Mouse (Mus musculus) layer of hippocampus, postnatal 25 days (tissue): ENCODE results near the gene Tab1. TPM values are rescaled to one million over a fixed set of nuclear protein-coding genes. Genes with fewer than 3 reads are reported as not detected.
A peak's percentile ranks its signal among the peaks of the same experiment; 100 is the strongest.

Experiments used
- DNase-seq, 2 experiments: peaks; one replicate each; pipeline ENCODE4 v3.0.0; 2022; ENCODE audit warnings: mixed read lengths in 2 of 2, low spot score in 1 of 2; ENCODE audit errors: extremely low spot score in 1 of 2
- total RNA-seq, 2 experiments: library from RNA; stranded (reverse); gene quantifications; 2 replicates each; pipeline ENCODE4 v1.2.3; 2021

The Tab1 gene
- total RNA-seq: 10 to 100 TPM; 25.1 to 33.8 TPM

- DNase-seq: peak; percentile 86 to 88
These were observed at the start of gene Tab1 for GRCm38 (mm10) chr15:80132993-80133586. Gene Tab1 (plus strand): TSS chr15:80133127.

GRCm38 (mm10) chr15:80083276-80083731, 49.6 kb upstream of the Tab1 start:
- DNase-seq: peak; percentile 91 to 94

DNA sequence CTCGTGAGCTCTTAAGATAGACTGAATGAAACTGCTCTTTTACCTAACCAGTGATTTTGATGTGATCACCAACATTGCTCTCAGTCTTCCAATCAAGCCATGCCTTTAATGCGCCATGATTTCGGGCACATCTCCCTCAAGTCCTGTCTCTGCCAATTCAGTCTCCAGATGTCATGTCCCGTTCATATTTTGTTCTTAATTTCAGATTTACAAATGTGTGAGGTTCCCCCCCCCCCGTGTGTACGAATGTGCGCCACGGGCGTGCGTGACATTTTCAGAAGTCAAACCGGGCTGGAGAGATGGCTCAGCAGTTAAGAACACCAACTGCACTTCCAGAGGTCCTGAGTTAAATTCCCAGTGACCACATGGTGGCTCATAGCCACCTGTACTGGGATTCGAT, 49.2 kb upstream of the Tab1 start:
- DNase-seq: no peak

GRCm38 (mm10) chr15:80087406-80088012, 45.4 kb upstream of the Tab1 start:
- no peak for DNase-seq

- peak; percentile 76 to 96 for DNase-seq
These were observed 44.3 kb upstream of the Tab1 start for GRCm38 (mm10) chr15:80088637-80089036.

DNA sequence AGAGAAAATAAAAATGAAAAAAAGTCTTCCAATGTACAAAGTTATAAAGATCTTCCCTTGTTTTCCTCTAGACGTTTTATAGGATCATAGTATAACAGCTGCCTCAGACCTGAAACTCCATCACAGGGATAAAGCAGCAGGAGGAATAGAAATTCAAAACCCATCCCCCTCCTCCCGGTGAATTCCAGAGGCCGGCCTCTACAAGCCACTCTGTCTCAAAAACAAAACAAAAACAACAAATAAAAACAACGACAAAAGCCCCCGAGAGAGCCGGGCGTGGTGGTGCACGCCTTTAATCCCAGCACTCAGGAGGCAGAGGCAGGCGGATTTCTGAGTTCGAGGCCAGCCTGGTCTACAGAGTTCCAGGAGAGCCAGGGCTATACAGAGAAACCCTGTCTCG, 42.8 kb upstream of the Tab1 start:
- no peak for DNase-seq

GRCm38 (mm10) chr15:80090741-80091120, 42.2 kb upstream of the Tab1 start:
- no peak for DNase-seq

DNA sequence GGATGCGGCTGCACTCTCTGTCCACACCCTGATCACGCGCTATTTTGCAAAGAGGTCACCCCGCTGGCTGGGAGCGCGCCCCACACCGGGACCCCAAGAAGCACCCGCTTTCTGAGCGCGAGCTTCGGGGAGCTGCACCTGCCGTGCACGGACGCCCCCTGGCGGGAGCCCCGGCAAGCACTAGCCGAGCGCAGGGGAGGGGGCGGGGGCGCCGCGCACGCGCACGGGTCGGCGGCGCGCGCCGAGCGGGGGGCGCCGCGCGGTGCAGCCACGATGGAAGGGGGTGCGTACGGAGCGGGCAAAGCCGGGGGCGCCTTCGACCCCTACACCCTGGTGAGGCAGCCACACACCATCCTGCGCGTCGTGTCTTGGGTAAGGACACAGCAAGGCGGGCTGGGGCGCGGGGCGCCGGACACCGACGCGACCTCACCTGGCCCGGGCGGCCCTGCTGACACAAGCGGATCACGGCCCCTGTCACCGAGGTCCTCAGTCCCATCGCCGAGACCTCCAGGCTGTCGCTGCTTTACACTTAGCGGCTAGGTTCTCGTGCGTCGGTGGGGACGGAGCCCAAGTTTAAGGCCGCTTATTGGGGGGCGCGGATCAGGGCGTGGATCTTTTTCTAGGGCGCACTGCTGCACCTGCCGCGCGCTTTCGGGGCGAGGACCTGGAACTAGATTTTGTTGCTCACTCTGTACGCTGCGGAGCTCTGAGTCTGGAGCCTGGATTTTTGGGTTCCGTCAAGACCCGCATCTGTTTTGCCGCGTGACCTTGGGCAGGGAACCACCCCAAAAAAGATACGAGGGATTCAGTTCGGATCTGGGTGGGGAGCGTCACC, 41.6 kb upstream of the Tab1 start, which contains the start of the genes Syngr1 and Rpl3:
Gene Syngr1 (plus strand): TSS at position 214 of the 835 bp plus-strand sequence.
Gene Rpl3 (minus strand): TSS at position 748 of the 835 bp plus-strand sequence.
- peak; percentile 94 for DNase-seq

GRCm38 (mm10) chr15:80092041-80092441, 40.9 kb upstream of the Tab1 start:
- no peak for DNase-seq

- DNase-seq: no peak
These were observed 40.3 kb upstream of the Tab1 start for GRCm38 (mm10) chr15:80092599-80092998.

DNA sequence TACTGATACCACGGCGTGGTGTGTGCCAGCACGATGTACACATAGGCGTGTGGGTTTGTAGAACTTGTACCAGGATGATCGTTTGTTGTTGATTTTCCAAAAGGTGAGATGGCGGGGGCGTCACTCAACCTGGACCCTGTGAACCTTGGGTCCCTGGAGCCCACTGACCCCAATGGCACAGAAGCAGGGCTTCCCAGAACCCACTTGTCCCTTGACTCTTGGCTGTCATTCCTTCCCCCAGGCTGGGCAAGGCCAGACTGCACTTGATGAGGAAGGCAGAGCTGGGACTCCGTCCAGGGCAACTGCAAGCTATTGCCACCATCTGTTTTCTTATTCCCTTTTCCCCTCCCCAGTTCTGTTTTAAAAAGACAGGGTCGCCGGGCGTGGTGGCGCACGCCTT, 38.7 kb upstream of the Tab1 start:
- DNase-seq: no peak

GRCm38 (mm10) chr15:80095596-80095995, 37.3 kb upstream of the Tab1 start:
- no peak for DNase-seq

DNA sequence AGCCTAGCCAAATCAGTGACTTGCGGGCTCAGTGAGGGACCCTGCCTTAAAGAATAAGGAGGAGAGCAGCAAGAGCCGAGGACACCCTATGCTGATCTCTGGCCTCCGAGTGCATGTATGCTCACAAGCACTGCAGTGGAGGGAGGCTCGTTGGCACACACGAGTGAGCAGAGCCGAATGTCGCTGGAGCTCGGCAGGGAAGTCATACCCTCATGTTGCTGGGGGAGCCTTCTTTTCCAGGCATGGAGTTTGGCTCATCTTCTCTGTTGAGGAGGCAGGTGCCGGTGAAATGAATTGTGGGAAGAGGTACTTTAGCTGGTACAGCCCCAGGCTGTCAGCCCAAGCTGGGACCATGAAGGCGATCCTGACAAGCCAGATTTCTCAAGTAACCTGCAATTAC, 36.5 kb upstream of the Tab1 start:
- DNase-seq: no peak

DNA sequence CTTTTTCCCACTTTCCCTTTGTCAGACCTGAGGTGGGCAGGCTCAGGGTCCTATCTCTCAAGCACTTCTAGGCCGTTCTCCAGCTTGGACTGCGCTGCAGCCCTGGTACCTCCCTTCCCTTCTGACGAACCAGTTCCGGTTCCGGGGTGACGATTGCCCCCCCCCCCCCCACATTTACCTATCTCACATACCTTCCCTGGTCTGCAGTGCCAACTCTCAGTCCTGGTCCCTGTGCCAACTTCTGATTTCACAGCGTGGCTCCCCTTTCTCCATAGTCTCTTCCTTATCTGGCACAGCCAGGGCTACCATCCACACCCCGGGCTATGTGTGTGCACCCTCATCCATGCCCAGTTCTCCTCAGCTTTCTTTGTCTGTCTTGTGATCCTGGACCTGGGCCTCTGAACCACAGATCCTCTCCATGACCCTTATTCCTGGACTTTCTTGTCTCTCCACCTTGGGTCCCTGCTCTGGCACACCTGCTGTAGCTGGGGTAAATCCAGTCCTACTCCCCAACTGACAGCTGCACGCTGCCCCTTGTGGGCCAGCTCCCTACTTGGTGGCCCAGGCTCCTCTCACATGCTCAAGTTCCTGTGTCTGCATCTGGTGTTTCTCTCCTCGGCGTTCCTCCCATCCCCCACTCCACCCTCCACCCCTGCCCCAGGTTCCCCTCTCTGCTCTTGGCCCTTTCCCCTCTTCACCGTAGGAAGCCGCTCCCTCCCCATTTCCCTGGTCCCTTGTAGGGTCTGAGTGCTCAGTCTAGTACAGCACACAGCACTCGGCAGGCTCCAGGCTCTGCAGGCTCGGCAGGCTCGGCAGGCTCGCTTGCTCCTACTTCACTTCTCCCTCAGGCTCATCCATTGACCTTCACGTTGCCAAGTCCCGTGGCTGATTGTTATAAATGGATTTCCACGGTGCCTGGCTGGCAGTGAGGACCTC, 35.7 kb upstream of the Tab1 start:
- no peak for DNase-seq

DNA sequence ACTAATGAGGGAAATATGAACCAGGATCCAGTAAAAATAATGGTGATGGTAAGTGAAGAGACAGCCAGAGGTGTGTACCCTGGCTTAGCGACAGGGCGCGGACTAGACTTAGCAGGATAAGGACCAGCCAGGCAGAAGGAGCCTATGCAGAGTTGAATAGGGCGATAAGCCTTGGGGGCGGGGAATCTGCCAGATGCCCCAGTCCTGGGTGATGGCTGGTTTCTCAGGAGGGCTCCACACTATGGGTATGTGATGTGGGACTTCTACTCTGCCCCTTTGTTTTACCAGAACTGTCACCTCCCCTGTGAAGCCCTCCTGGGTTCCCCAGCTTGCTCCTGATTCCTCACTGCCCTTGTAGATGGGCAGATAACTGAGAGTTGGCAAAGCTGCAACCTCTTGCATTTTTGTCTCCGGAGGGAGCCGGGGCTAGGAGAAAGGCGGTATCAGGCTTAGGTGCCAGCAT, 34.9 kb upstream of the Tab1 start:
- DNase-seq: no peak

DNA sequence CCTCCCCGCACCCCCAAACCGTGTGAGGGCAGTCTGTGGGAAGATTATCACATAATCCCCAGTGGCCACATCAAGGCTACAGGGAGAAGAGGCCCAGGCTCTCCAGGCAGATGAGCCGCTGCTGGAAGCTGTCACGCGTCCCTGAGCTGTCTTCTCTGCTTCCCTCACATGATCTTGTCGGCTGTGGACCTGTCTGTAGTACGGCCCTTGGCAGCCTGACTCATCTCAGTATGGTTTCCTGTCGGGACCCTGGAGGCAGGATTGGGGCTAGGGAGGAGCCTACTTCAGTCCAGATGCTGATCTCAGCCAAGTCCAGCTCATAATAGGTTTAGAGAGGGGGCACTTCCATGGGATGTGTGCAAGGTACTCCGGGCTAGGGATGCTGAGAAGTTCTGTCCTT, 34.1 kb upstream of the Tab1 start:
- DNase-seq: no peak

GRCm38 (mm10) chr15:80099477-80099876, 33.5 kb upstream of the Tab1 start:
- DNase-seq: no peak

- no peak for DNase-seq
These were observed 32.7 kb upstream of the Tab1 start for GRCm38 (mm10) chr15:80100196-80100595.

DNA sequence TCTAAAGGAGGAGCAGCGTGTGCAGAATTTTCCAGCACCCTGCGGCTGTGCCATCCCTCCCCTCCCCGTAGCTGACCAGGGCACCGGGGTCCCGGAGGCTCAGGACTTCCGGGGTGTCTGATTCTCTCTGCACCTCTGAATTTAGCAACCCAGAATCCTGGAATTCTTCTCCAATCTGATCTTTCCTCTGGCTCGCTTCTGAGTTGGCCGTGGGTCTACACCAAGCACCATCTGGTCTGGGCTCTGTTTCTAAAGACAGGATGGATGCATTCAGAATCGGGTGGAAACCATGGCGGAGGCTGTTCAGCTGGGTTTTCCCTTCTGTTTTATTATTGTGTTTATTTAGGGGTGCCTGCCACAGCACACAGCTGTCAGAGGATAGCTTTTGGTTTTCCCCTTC, 32.1 kb upstream of the Tab1 start:
- DNase-seq: no peak

- DNase-seq: no peak
These were observed 31.4 kb upstream of the Tab1 start for GRCm38 (mm10) chr15:80101503-80101902.
